Mouse (Mus musculus) thymus, adult 2 months (tissue): ENCODE data around the gene Hoxb7.

ENCODE experiments used
- CTCF ChIP-seq: fragments of 200-500 bp; IDR thresholded peaks from 2 replicates; pipeline ENCODE4 v1.5.1; 2012; ENCODE audit warnings: mild to moderate bottlenecking, control low read depth, low read length, moderate library complexity, borderline replicate concordance; ENCODE audit not compliant: control insufficient read depth, poor library complexity, insufficient read depth; ENCODE audit errors: extremely low read depth
- POLR2A ChIP-seq: fragments of 200-500 bp; IDR thresholded peaks from 2 replicates; pipeline ENCODE4 v1.6.1; 2012; ENCODE audit warnings: mild to moderate bottlenecking, low read length, control low read depth, moderate library complexity; ENCODE audit not compliant: control insufficient read depth, poor library complexity, insufficient read depth; ENCODE audit errors: extremely low read depth

- TF ChIP-seq CTCF (no peak), POLR2A (no peak)
Measured at GRCm38 (mm10) chr11:96259511-96259910, 26.9 kb upstream of the Hoxb7 start.
